Comparison of ENCODE assay signal across 10 mouse cellular contexts in the genomic region with DNA sequence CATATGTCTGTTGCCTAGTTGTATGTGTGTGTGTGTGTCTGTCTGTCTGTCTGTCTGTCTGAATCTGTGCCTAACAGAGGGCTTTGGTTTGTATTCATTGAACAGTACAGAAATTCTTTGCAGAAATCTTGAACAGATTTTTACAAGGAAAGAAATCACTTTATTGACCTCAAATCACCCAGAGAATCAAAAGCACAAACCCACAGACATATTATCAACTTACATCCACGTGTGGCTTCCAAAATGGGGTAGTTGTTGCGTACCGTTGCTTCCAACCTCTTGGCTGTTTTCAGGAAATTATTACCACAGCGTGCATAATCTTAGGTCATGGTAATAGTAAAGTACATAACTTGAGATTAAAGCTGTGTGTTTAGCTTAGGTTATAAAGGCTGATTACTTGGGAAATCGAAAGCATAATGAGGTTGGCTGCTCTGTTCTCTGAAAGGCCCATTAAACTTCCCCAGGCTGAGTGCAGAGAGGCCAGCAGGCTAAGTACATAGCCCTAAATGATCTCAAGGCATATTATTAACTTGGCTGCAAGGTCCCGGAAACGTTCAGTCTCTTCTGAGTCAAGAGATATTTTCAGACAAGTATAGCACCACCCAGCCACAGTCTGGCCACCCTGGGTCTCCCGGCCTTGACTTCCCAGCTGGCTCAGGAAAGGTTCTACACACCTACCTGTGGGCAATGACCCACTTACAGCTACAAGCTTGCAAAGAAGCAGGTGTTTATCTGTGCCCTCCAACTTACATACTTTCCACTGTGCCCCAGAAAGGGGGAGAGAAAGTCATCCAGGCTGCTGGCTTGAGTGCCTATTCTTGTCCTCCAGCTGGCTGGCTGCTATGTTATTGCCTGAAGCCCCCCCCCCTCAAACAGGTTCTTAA. TPM values are rescaled to one million over a fixed set of nuclear protein-coding genes. Genes with fewer than 3 reads are reported as not detected.
DNase-seq lines count a peak whose midpoint lies in the region; ATAC-seq and TF ChIP-seq lines count a peak whose summit lies in the region.
"Had no signal": no experiment of that assay in that cellular context is flagged by ENCODE, and none has a peak within 500 bp of the region (broad histone marks: within the 10 kb centered on the region; RNA-seq: fewer than 3 reads in every experiment).

No protein-coding gene starts in this region.

- no peaks in the 10 kb centered on the region for H3K36me3 ChIP-seq in heart, embryonic 15.5 days
- H3K36me3 ChIP-seq in kidney, postnatal 0 days (ENCODE audit: insufficient read depth, low read length), result no peaks in the 10 kb centered on the region
- no peaks in the 10 kb centered on the region for H3K36me3 ChIP-seq in midbrain, embryonic 16.5 days (ENCODE audit: control insufficient read depth, insufficient read depth, low read length)
- H3K36me3 ChIP-seq: embryonic facial prominence, embryonic 12.5 days had no signal

- H3K4me2 ChIP-seq in heart, embryonic 15.5 days, result peak overlapping the region; percentile 15; the same call in 1 of the 2 replicates
- H3K4me2 ChIP-seq in kidney, postnatal 0 days (ENCODE audit: low read length), result no peak overlapping the region
- H3K4me2 ChIP-seq in midbrain, embryonic 16.5 days (ENCODE audit: low read length), result no peak overlapping the region
- H3K4me2 ChIP-seq: embryonic facial prominence, embryonic 12.5 days had no signal

- peak; percentile 54; the same call in 1 of the 2 replicates for ATAC-seq in heart, embryonic 15.5 days (replicated peaks; ENCODE audit: insufficient number of reproducible peaks, insufficient read depth, low FRiP score, low read depth)
- ATAC-seq in kidney, postnatal 0 days (replicated peaks; ENCODE audit: low FRiP score, low read depth), result peak; percentile 58; the same call in 1 of the 2 replicates
- ATAC-seq in midbrain, embryonic 16.5 days, result no peak

- no peaks in the 10 kb centered on the region for H3K9me3 ChIP-seq in heart, embryonic 15.5 days (replicated peaks)
- no peaks in the 10 kb centered on the region for H3K9me3 ChIP-seq in kidney, postnatal 0 days (replicated peaks; ENCODE audit: low read length)
- no peaks in the 10 kb centered on the region for H3K9me3 ChIP-seq in midbrain, embryonic 16.5 days (replicated peaks; ENCODE audit: control insufficient read depth, low read length, poor library complexity, severe bottlenecking)
- H3K9me3 ChIP-seq: embryonic facial prominence, embryonic 12.5 days had no signal

- H3K4me3 ChIP-seq in heart, embryonic 15.5 days, result no peak overlapping the region
- no peak overlapping the region for H3K4me3 ChIP-seq in kidney, postnatal 0 days (replicated peaks; ENCODE audit: low read depth, low read length)
- no peak overlapping the region for H3K4me3 ChIP-seq in midbrain, embryonic 16.5 days (ENCODE audit: low read depth, low read length)
- H3K4me3 ChIP-seq: embryonic facial prominence, embryonic 12.5 days had no signal

- H3K27ac ChIP-seq in heart, embryonic 15.5 days, result peak overlapping the region; percentile 71
- H3K27ac ChIP-seq in kidney, postnatal 0 days, result peak overlapping the region; percentile 39; the same call in 1 of the 2 replicates
- H3K27ac ChIP-seq in midbrain, embryonic 16.5 days (ENCODE audit: low read length), result no peak overlapping the region
- H3K27ac ChIP-seq: embryonic facial prominence, embryonic 12.5 days had no signal

- peaks cover 16% of the 10 kb centered on the region for H3K4me1 ChIP-seq in heart, embryonic 15.5 days (replicated peaks)
- H3K4me1 ChIP-seq in kidney, postnatal 0 days (replicated peaks; ENCODE audit: insufficient read depth, low read length), result no peaks in the 10 kb centered on the region
- H3K4me1 ChIP-seq in midbrain, embryonic 16.5 days (ENCODE audit: control insufficient read depth, insufficient read depth, low read length), result no peaks in the 10 kb centered on the region
- H3K4me1 ChIP-seq: embryonic facial prominence, embryonic 12.5 days had no signal

- no peaks in the 10 kb centered on the region for H3K27me3 ChIP-seq in heart, embryonic 15.5 days
- no peaks in the 10 kb centered on the region for H3K27me3 ChIP-seq in kidney, postnatal 0 days (ENCODE audit: insufficient read depth, low read length)
- no peaks in the 10 kb centered on the region for H3K27me3 ChIP-seq in midbrain, embryonic 16.5 days (ENCODE audit: control insufficient read depth, insufficient read depth, low read depth, low read length)
- H3K27me3 ChIP-seq: embryonic facial prominence, embryonic 12.5 days had no signal

- no peak for TF ChIP-seq CTCF in kidney, postnatal 0 days (IDR thresholded peaks at IDR 0.05; ENCODE audit: low read depth)

- H3K9ac ChIP-seq in heart, embryonic 15.5 days, result no peak overlapping the region
- no peak overlapping the region for H3K9ac ChIP-seq in kidney, postnatal 0 days (ENCODE audit: low read depth, low read length)
- no peak overlapping the region for H3K9ac ChIP-seq in midbrain, embryonic 16.5 days (ENCODE audit: low read depth, low read length)
- H3K9ac ChIP-seq: embryonic facial prominence, embryonic 12.5 days had no signal

- DNase-seq in gastrocnemius, postnatal 25 days, result peak; percentile 37
- DNase-seq in gastrocnemius, postnatal 10 days, result no peak
- peak; percentile 24 for DNase-seq in kidney, postnatal 0 days (ENCODE audit: low spot score)
- peak; percentile 82 for DNase-seq in thymus, postnatal 0 days (ENCODE audit: low spot score)
- DNase-seq in layer of hippocampus, postnatal 36 days, result no peak
- DNase-seq in urinary bladder, postnatal 4 days (ENCODE audit: low spot score in 2 of 2), result no peak
- DNase-seq: layer of hippocampus, adult 9-11 months had no signal

- 60% methylated on average over 8 of the region's 8 CpGs for WGBS in heart, embryonic 15.5 days
- WGBS in kidney, postnatal 0 days, result 46% methylated on average over 8 of the region's 8 CpGs
- 78% methylated on average over 8 of the region's 8 CpGs for WGBS in midbrain, embryonic 16.5 days

RNA-seq across cellular contexts. Expression of gene Capn3, which starts 26.9 kb away (rescaled TPM):
- 100 to 1,000 TPM; 106 to 129 TPM for total RNA-seq in gastrocnemius, postnatal 25 days (2021)
- total RNA-seq in gastrocnemius, postnatal 10 days (2021), result 10 to 100 TPM; 92.4 to 94.1 TPM
- 3.0 and 3.7 TPM in 2 replicates for polyA plus RNA-seq in heart, embryonic 15.5 days (2015; fragmentation: Nextera tagmentation; extraction: Ambion mirVana)
- 1.6 and 2.0 TPM in 2 replicates for polyA plus RNA-seq in kidney, postnatal 0 days (2015; fragmentation: Nextera tagmentation; extraction: Ambion mirVana)
- polyA plus RNA-seq in thymus, postnatal 0 days (2015; fragmentation: Nextera tagmentation; extraction: Ambion mirVana), result 90.9 and 99.1 TPM in 2 replicates
- total RNA-seq in layer of hippocampus, postnatal 36 days (2021), result 10 to 100 TPM; 19.2 to 22.5 TPM
- 0.53 and 1.1 TPM in 2 replicates for polyA plus RNA-seq in midbrain, embryonic 16.5 days (2015; fragmentation: Nextera tagmentation; extraction: Ambion mirVana)

Comparison
In these comparisons a context has a peak if more than half of its experiments do, and no peak if none do; other contexts are left out.
1. DNase-seq: peak in gastrocnemius, postnatal 25 days (single experiment), kidney, postnatal 0 days (single experiment) and thymus, postnatal 0 days (single experiment); none in gastrocnemius, postnatal 10 days (single experiment), layer of hippocampus, postnatal 36 days (0 of 2) and urinary bladder, postnatal 4 days (0 of 2).
2. RNA of gene Capn3, which starts 26.9 kb away (polyA plus RNA-seq): 90.9 to 99.1 TPM in thymus, postnatal 0 days; 3.0 to 3.7 TPM in heart, embryonic 15.5 days, 1.6 to 2.0 TPM in kidney, postnatal 0 days and 0.53 to 1.1 TPM in midbrain, embryonic 16.5 days; every median in the first group is over 10 times any median in the second.